Mouse (Mus musculus): Measurements from ENCODE around the gene Zswim3.

Gene Zswim3

DNA sequence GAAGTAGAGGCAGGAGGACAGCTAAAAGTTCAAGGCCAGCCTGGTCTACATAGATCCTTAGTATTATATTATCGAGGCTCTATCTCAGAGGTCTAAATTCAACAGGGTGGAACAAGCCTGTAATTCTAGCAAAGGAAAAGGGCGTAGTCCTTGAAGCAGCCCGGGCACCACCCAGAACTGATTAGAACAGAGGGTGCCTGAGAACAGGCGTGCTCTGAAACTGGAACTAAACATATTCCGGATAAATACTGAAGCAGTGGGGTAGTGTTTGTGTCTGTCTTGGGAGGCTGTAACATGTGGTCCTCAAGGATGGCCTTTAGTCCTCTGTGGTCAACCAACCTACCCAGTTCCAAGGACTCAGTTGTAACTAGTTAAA lies 30.9 kb upstream of the Zswim3 start:
- Histone ChIP-seq H3K36me3 (ENCODE audit: control insufficient read depth, insufficient read depth, low read length, poor library complexity, severe bottlenecking) (no peaks in the 10 kb centered on the region), H3K27me3 (ENCODE audit: control insufficient read depth, insufficient read depth, low read length, poor library complexity, severe bottlenecking) (no peaks in the 10 kb centered on the region)
- no peak for DNase-seq (ENCODE audit: low read depth, low spot score)

DNA sequence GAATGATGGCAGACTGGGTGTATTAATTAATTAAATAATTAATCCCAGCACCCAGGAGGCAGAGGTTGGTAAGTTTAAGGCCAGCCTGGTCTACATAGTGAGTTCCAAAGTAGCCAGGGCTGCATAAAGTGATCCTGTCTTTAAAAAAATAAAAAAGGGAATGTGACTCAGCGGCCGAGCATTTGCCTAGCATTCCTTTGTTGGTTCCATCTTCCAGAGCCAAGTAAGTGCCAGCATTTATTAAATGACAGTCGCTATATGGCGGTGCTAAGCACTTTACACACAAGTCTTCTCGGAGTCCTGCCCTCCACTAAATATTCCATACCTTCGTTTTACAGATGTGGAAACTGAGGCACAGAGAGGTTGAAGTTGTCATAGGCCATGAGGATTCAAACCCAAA lies 28.8 kb upstream of the Zswim3 start:
- Histone ChIP-seq H3K36me3 (ENCODE audit: control insufficient read depth, insufficient read depth, low read length, poor library complexity, severe bottlenecking) (no peaks in the 10 kb centered on the region), H3K27me3 (ENCODE audit: control insufficient read depth, insufficient read depth, low read length, poor library complexity, severe bottlenecking) (no peaks in the 10 kb centered on the region)
- no peak for DNase-seq (ENCODE audit: low read depth, low spot score)

DNA sequence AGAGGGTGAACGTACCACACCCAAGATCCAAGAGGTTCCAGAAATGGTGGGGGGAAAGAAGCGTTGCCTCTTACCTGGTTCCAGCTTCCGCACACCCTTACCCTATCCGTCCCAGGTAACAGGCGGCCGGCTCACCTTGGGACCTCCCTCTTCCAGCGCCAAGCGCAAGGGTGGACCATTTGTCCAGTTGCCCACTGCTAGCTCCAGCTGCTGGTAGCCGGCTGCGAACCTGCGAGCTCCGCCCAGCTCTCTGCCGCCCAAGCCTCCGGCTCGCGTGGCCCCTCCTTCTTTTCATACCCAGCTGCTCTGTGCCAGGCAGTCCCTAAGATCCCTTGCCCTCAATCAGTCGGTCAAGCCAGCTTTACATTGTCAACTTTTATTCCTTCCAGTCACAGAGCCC lies 28.1 kb upstream of the Zswim3 start:
- H3K27me3 ChIP-seq (ENCODE audit: control insufficient read depth, insufficient read depth, low read length, poor library complexity, severe bottlenecking) = no peaks in the 10 kb centered on the region
- DNase-seq (ENCODE audit: low read depth, low spot score) = no peak
- no peaks in the 10 kb centered on the region for H3K36me3 ChIP-seq (ENCODE audit: control insufficient read depth, insufficient read depth, low read length, poor library complexity, severe bottlenecking)

DNA sequence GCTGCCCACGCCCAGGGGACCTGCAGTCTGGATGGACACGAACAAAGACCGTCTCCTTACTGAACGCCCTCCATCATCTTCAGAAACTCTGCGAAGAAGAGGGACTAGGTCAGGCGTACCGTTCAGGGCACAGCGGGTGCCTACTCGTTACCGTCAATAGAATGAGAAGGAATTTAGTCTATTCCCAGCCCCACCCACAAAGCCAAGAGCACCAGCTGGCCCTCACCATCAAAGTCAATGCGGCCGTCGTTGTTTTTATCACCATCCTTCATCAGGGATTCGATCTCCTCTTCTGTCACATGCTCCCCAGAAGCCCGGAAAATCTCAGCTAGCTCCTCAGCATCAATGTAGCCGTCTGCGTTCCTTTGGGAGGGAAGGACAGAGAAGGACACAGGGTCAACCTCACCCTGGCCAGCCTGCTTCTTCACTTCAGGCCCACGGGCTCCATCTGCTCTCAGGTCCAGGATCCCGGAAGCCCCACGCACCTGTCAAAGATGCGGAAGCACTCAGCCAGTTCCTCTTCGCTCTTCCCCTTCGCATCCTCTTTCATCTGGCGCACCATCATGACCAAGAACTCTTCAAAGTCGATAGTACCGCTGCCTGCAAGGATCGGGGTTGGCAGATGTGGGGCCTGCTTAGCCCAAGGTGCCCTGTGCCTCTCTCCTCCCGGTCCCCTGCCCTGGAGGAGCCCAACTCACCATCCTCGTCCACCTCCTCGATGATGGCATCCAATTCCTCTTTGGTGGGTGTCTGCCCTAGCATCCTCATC lies 27.5 kb upstream of the Zswim3 start:
- Histone ChIP-seq H3K36me3 (ENCODE audit: control insufficient read depth, insufficient read depth, low read length, poor library complexity, severe bottlenecking) (no peaks in the 10 kb centered on the region), H3K27me3 (ENCODE audit: control insufficient read depth, insufficient read depth, low read length, poor library complexity, severe bottlenecking) (no peaks in the 10 kb centered on the region)
- DNase-seq (ENCODE audit: low read depth, low spot score) = no peak

DNA sequence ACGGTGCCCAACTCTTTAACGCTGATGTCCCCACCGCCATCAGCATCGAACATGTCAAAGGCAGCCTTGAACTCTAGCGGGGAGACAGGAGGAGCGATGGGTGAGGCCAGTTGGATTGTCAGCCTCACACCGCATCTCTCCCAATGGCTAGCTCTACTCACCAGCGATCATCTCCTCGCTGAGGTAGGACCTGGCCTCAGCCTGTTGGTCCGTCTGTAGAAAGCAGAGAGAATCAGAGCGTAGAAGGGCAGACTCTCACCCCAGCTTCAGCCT lies 26.9 kb upstream of the Zswim3 start:
- Histone ChIP-seq H3K36me3 (ENCODE audit: control insufficient read depth, insufficient read depth, low read length, poor library complexity, severe bottlenecking) (no peaks in the 10 kb centered on the region), H3K27me3 (ENCODE audit: control insufficient read depth, insufficient read depth, low read length, poor library complexity, severe bottlenecking) (no peaks in the 10 kb centered on the region)
- no peak for DNase-seq (ENCODE audit: low read depth, low spot score)

DNA sequence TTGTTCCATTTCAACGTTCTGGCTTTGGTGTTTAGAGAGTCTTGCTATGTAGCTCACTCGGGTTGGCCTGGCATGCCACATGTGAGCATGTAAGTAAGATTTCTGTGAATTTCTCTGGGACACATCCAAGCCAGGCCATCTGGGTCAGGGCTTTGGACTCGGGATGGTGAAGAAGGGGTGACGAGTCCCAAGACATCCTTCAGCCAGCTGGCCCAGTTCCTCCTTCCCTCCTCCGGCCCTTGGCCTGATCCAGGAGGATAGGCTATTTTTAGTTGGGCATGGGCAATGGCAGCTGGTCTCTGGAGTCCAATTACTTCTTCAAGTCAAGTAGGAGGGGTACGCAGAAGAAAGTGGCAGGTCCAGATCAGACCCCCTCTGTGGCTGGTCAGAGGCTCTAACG lies 26.1 kb upstream of the Zswim3 start:
- Histone ChIP-seq H3K27me3 (ENCODE audit: control insufficient read depth, insufficient read depth, low read length, poor library complexity, severe bottlenecking) (no peaks in the 10 kb centered on the region), H3K36me3 (ENCODE audit: control insufficient read depth, insufficient read depth, low read length, poor library complexity, severe bottlenecking) (no peaks in the 10 kb centered on the region)
- no peak for DNase-seq (ENCODE audit: low read depth, low spot score)

DNA sequence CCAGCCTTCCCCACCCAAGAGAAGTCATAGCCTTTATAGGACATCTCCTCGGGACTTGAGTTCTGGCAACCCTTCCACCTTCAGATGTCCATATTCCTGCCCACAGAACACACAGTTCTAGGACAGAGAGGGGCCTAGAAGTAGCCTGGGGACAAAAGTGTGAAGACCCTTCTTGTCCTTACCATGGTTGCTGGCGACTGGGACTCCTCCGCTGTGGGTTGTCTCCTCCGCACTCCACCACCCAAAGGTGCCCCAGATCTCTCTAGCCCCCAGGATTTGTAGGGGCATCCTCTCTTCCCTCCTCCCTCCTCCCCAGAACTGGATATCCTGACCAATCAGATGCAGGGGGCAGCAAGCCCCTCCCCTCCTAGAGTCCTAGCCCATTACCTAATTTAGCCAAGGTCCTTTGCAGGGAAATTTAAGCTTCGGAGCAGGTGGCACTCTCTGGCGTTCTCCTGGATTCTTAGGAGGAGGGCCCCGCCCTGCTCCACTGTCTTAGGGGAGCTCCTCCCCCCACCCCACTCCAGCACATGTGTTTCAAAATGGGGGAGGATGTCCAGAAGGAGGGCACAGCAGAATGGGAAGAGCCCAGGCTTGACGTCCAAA lies 25.3 kb upstream of the Zswim3 start, which contains the start of gene Tnnc2:
Tnnc2 (minus strand) TSS at position 487 of the 606 bp plus-strand sequence.
- DNase-seq (ENCODE audit: low read depth, low spot score) = no peak
- H3K27me3 ChIP-seq (ENCODE audit: control insufficient read depth, insufficient read depth, low read length, poor library complexity, severe bottlenecking) = no peaks in the 10 kb centered on the region
- H3K36me3 ChIP-seq (ENCODE audit: control insufficient read depth, insufficient read depth, low read length, poor library complexity, severe bottlenecking) = no peaks in the 10 kb centered on the region

DNA sequence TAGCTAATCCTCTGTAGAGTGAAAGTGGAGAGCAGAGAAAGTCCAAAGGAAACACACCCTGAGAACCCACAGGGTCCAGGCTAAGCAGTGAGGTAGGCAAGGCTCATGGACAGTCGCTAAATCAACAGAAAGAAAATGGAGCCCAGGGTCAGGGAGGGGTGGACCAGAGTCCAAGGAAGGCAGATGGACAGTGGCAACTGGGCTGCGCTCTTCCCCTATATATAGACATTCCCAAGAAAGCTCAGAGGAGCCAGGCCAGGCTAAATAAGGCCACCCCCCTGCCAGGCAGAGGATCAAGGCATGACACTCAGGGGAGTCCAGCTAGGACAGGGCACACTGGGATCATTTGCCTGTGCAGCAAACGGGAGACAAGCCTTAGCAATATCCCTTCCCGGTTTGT lies 23.0 kb upstream of the Zswim3 start:
- no peak for DNase-seq (ENCODE audit: low read depth, low spot score)
- no peaks in the 10 kb centered on the region for H3K27me3 ChIP-seq (ENCODE audit: control insufficient read depth, insufficient read depth, low read length, poor library complexity, severe bottlenecking)
- H3K36me3 ChIP-seq (ENCODE audit: control insufficient read depth, insufficient read depth, low read length, poor library complexity, severe bottlenecking) = no peaks in the 10 kb centered on the region

DNA sequence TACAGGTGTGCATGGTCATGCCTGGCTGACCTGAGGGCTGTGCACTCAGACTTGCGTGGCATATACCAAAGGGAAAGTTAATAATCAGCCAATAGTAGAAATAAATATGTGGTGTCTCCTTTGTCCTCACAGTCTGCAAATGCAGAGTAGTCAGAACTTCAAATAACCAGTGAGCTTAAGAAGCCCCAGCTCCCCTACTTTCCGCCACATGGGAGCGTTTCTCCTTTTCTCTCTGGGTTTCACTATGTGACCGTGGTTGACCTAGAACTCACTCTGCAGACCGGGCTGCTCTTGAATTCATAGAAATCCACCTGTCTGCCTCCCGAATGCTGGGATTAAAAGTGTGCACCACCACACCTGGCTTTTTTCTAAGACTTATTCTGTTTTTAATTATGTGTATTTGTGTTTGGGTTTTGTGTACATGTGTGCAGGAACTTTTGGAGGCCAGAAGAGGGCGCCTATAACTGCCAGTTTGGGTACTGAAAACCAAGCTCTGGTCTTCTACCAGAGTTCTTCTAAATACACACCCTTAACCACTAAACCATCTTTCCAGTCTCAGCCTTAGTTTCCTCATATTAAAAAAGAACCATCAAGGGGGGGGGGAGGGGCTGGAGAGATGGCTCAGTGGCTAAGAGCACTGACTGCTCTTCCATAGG lies 20.8 kb upstream of the Zswim3 start:
- Histone ChIP-seq H3K36me3 (ENCODE audit: control insufficient read depth, insufficient read depth, low read length, poor library complexity, severe bottlenecking) (no peaks in the 10 kb centered on the region; the same call in 1 of the 2 replicates), H3K27me3 (ENCODE audit: control insufficient read depth, insufficient read depth, low read length, poor library complexity, severe bottlenecking) (no peaks in the 10 kb centered on the region)
- DNase-seq (ENCODE audit: low read depth, low spot score) = peak; percentile 50

DNA sequence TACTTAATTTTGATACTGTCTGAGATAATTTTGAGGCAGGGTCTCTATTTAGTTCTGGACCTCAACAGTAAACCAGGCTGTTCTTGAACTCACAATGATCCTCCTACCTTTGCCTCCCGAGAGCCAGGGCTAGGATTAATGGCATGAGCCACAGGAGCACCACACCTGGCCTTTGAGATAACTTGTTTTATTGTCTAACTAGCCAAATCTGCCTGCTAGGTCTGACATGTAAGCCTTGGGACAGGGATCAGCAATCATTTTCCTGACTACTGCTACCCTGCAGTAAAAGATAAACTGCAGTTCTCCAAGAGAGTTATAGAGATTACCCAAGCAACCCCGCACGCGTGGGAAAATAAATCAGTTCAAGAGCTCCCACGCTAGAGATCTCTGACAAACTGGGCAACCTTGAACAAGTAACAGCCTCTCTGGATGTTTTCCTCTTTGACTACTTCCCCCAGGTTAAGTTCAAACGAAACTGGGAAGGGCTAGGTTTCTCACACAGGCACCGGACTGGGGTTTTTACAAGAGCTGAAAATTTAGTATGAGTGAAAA lies 20.0 kb upstream of the Zswim3 start:
- DNase-seq (ENCODE audit: low read depth, low spot score) = no peak
- Histone ChIP-seq H3K36me3 (ENCODE audit: control insufficient read depth, insufficient read depth, low read length, poor library complexity, severe bottlenecking) (no peaks in the 10 kb centered on the region; the same call in 1 of the 2 replicates), H3K27me3 (ENCODE audit: control insufficient read depth, insufficient read depth, low read length, poor library complexity, severe bottlenecking) (no peaks in the 10 kb centered on the region)

DNA sequence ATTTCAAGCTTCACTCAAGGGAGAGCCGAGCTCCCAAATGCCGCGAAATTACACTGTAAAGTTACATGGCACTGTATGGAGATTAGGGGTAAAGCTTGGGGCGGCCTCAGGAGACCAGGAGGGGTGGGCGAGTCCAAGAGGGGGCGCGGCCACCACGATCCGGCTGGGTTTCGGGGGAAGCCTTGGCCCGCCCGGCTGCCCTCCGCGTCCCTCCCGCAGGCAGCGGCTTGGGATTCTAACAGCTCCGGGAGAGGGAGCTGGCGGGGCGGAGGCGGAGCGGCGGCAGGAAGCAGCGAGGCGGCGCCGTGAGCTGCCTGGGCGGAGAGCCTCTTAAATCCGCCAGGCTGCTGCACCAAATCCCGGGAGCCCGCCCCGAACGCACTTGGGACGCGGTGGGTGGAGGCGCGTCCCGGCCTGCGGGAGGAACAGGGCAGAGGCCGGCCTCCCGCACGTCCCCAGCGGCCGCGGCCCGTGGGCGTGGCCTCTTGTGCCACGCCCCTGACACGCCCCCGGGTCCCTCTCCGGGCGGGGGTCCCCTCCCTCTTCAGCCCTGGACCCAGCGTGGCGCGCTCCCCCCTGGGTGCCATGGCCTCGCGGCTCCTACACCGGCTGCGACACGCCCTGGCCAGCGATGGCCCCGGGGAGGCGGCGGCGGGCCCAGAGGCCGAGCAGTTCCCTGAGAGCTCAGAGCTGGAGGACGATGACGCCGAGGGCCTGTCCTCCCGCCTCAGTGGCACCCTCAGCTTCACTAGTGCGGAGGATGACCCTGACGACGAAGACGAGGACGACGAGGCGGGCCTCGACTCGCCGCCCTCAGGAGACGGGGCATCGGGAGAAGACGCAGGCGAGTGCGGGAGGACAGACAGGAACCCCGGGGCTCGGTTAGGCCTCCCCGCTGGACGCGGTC lies 19.2 kb upstream of the Zswim3 start, which contains the start of gene Snx21:
Snx21 (plus strand) TSS at position 343 of the 907 bp plus-strand sequence.
- Histone ChIP-seq H3K27me3 (ENCODE audit: control insufficient read depth, insufficient read depth, low read length, poor library complexity, severe bottlenecking) (no peaks in the 10 kb centered on the region), H3K36me3 (ENCODE audit: control insufficient read depth, insufficient read depth, low read length, poor library complexity, severe bottlenecking) (no peaks in the 10 kb centered on the region; the same call in 1 of the 2 replicates)
- DNase-seq (ENCODE audit: low read depth, low spot score) = peak; percentile 73

DNA sequence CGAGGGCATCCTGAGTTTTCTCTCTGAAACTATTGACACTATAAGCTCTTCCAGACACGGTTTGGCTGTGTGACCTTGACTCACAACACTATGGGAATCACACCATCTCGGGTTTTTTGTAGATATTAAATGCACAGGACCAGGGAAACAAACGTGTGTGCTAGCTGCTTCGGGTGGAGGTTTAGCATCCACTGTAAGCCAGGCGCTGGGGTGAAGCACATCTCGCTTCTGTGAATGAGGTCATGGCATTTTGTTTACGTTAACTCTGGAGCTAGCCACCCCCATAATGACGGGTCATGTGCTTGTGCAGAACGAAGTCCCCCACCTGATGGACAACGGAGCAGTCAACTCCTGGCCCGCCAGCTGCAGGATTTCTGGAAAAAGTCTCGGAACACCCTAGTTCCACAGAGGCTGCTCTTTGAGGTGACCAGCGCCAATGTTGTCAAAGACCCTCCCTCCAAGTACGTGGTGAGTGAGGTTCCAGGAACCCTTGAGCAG lies 18.5 kb upstream of the Zswim3 start:
- DNase-seq (ENCODE audit: low read depth, low spot score) = no peak
- H3K36me3 ChIP-seq (ENCODE audit: control insufficient read depth, insufficient read depth, low read length, poor library complexity, severe bottlenecking) = no peaks in the 10 kb centered on the region; the same call in 1 of the 2 replicates
- no peaks in the 10 kb centered on the region for H3K27me3 ChIP-seq (ENCODE audit: control insufficient read depth, insufficient read depth, low read length, poor library complexity, severe bottlenecking)

DNA sequence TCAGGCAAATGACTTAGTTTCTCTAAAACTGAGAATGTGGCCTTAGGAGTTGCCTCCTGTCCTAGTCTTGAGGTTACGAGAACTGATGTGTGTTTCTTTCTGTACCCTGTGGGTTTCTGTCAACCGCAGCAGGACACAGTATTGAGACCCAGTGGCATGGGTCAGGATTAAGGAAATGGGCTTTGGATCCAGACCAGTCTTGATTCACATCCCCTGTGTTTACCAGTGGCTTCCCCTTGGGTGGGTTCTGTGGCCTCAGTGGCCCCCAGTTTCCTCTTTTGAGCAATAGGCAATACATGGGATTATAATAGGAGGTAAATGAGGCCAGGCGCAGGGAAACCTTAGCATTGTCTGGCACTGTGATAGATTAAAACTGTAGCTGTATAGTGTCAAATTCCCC lies 17.9 kb upstream of the Zswim3 start:
- Histone ChIP-seq H3K36me3 (ENCODE audit: control insufficient read depth, insufficient read depth, low read length, poor library complexity, severe bottlenecking) (no peaks in the 10 kb centered on the region; the same call in none of the 2 replicates), H3K27me3 (ENCODE audit: control insufficient read depth, insufficient read depth, low read length, poor library complexity, severe bottlenecking) (no peaks in the 10 kb centered on the region)
- DNase-seq (ENCODE audit: low read depth, low spot score) = no peak

DNA sequence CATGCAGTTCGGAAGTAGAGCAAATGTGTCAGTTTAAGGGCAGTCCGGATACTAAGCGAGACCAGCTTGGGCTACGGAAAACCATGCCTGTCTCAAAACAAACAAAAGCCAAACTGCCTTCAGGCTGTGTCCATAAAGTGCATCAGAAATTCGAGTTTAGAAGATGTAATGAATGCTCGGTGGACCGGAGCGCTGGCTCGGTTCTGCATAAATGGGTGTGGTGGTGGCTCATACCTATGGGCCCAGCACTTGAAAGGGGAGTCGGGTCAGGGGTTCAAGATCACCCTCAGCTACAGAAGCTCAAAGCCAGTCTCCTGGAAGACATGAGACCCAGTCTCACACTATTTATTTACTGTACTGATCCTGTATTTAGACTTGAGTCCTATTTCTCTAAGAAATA lies 17.1 kb upstream of the Zswim3 start:
- H3K36me3 ChIP-seq (ENCODE audit: control insufficient read depth, insufficient read depth, low read length, poor library complexity, severe bottlenecking) = no peaks in the 10 kb centered on the region; the same call in none of the 2 replicates
- no peaks in the 10 kb centered on the region for H3K27me3 ChIP-seq (ENCODE audit: control insufficient read depth, insufficient read depth, low read length, poor library complexity, severe bottlenecking)
- no peak for DNase-seq (ENCODE audit: low read depth, low spot score)
